Mouse (Mus musculus) kidney, adult 2 months (tissue): Measurements from ENCODE around the gene Ppy. TPM values are rescaled to one million over a fixed set of nuclear protein-coding genes. Genes with fewer than 3 reads are reported as not detected.

ENCODE experiments used
- DNase-seq: peaks from one replicate; pipeline ENCODE4 v3.0.0; 2021
- H3K27ac ChIP-seq: fragments of 200-500 bp; 2 replicates; pipeline ENCODE4 v1.5.1; 2012; ENCODE audit warnings: low read depth, low read length, control low read depth, inconsistent platforms; ENCODE audit not compliant: insufficient read depth
- H3K27me3 ChIP-seq: fragments of 200-500 bp; replicated peaks from 2 replicates; pipeline ENCODE4 v1.6.1; 2012; ENCODE audit warnings: mild to moderate bottlenecking, moderate library complexity, low read length, inconsistent platforms; ENCODE audit not compliant: control insufficient read depth, insufficient read depth
- H3K36me3 ChIP-seq: fragments of 200-500 bp; 2 replicates; pipeline ENCODE4 v1.6.1; 2012; ENCODE audit warnings: mild to moderate bottlenecking, moderate library complexity, low read length, inconsistent platforms; ENCODE audit not compliant: control insufficient read depth, insufficient read depth
- H3K4me1 ChIP-seq: fragments of 200-500 bp; 2 replicates; pipeline ENCODE4 v1.6.1; 2011; ENCODE audit warnings: low read length; ENCODE audit not compliant: control insufficient read depth, insufficient read depth
- H3K4me3 ChIP-seq: fragments of 200-500 bp; 2 replicates; pipeline ENCODE4 v1.5.1; 2011; ENCODE audit warnings: mild to moderate bottlenecking, low read depth, low read length, control low read depth; ENCODE audit not compliant: insufficient read depth
- CTCF ChIP-seq: fragments of 200-500 bp; conservative IDR thresholded peaks from 2 replicates; pipeline ENCODE4 v1.5.1; 2011; ENCODE audit warnings: low read depth, mild to moderate bottlenecking, control low read depth, low read length, moderate library complexity, mixed read lengths; ENCODE audit not compliant: insufficient read depth, insufficient read length
- POLR2A ChIP-seq: fragments of 200-500 bp; IDR thresholded peaks from one replicate; pipeline ENCODE4 v1.6.1; 2011; ENCODE audit warnings: low read depth, low read length, control low read depth
- WGBS: fragments of 180-500 bp; shearing (Covaris S2); methylation state at CpG from one replicate; pipeline ENCODE4 v1.1.7; 2018; 5-methylcytosine and 5-hydroxymethylcytosine counted together
- polyA plus RNA-seq: library from polyadenylated mRNA; depleted of rRNA; stranded (reverse); fragments of >200 nt; gene quantifications from 2 replicates; pipeline ENCODE4 v1.2.3, GENCODE M21; 2012

Ppy gene
- polyA plus RNA-seq, 1 experiment: not detected

GRCm38 (mm10) chr11:102140508-102140907 is 39.4 kb upstream of the Ppy start:
- H3K36me3 ChIP-seq: no peaks in the 10 kb centered on the region
- DNase-seq: peak; percentile 69
- TF ChIP-seq POLR2A: no peak
- TF ChIP-seq CTCF: peak; percentile 36
- no peak overlapping the region for H3K4me3 ChIP-seq
- no peak overlapping the region for H3K27ac ChIP-seq
- no peaks in the 10 kb centered on the region; the same call in 1 of the 2 replicates for H3K27me3 ChIP-seq
- H3K4me1 ChIP-seq: no peaks in the 10 kb centered on the region
- WGBS: 2% methylated on average over 5 of the region's 5 CpGs

GRCm38 (mm10) chr11:102138447-102138740 is 37.3 kb upstream of the Ppy start:
- no peak overlapping the region for H3K4me3 ChIP-seq

GRCm38 (mm10) chr11:102137625-102138446 is 36.7 kb upstream of the Ppy start:
- 49% methylated on average over 13 of the region's 13 CpGs for whole genome bisulfite sequencing
- TF ChIP-seq CTCF: no peak
- no peak for TF ChIP-seq POLR2A
- Histone ChIP-seq H3K4me3 (no peak overlapping the region), H3K27ac (no peak overlapping the region), H3K27me3 (no peaks in the 10 kb centered on the region), H3K36me3 (no peaks in the 10 kb centered on the region), H3K4me1 (no peaks in the 10 kb centered on the region)
- no peak for DNase-seq

More at GRCm38 (mm10) chr11:102138447-102138740, 37.3 kb upstream of the Ppy start:
- DNase-seq: peak; percentile 65
- no peak for TF ChIP-seq POLR2A
- peak; percentile 91 for TF ChIP-seq CTCF
- Histone ChIP-seq H3K36me3 (no peaks in the 10 kb centered on the region), H3K4me1 (no peaks in the 10 kb centered on the region), H3K27ac (no peak overlapping the region), H3K27me3 (no peaks in the 10 kb centered on the region)
- 1% methylated on average over 18 of the region's 18 CpGs for WGBS

- WGBS: 21% methylated on average over 4 of the region's 4 CpGs
- Histone ChIP-seq H3K27ac (no peak overlapping the region), H3K4me3 (no peak overlapping the region), H3K4me1 (no peaks in the 10 kb centered on the region), H3K27me3 (no peaks in the 10 kb centered on the region), H3K36me3 (no peaks in the 10 kb centered on the region)
- TF ChIP-seq CTCF (no peak), POLR2A (no peak)
- no peak for DNase-seq
Observed at GRCm38 (mm10) chr11:102134516-102134915, 33.4 kb upstream of the Ppy start.

DNA sequence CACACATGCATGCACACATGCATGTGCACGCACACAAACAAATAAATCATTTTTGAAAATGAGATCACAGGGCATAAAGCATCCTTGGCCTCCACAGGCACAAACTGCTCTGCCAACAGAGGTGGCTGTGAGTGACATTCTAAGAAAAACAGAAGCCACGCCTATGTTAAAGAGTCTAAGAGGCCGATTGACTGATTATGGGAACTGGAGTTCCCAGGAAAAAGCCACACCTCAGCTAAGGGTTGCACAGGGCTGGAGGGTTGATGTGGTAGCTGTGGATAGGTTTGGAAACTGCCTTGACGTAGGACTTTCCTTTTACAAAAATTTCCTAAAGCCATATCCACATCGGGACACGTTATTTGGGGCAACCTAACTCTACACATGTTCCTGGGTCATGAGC is 16.3 kb upstream of the Ppy start:
- Histone ChIP-seq H3K4me3 (no peak overlapping the region), H3K36me3 (no peaks in the 10 kb centered on the region), H3K27ac (no peak overlapping the region), H3K4me1 (no peaks in the 10 kb centered on the region), H3K27me3 (no peaks in the 10 kb centered on the region)
- no peak for DNase-seq
- 76% methylated on average over 6 of the region's 6 CpGs for WGBS
- TF ChIP-seq CTCF: no peak
- TF ChIP-seq POLR2A: no peak

- H3K36me3 ChIP-seq: no peaks in the 10 kb centered on the region
- H3K4me1 ChIP-seq: no peaks in the 10 kb centered on the region
- DNase-seq: no peak
- no peak overlapping the region for H3K27ac ChIP-seq
- no peak overlapping the region for H3K4me3 ChIP-seq
- 80% methylated on average over 8 of the region's 8 CpGs for WGBS
- H3K27me3 ChIP-seq: no peaks in the 10 kb centered on the region
- TF ChIP-seq CTCF: no peak
- no peak for TF ChIP-seq POLR2A
Observed at GRCm38 (mm10) chr11:102116241-102116640, 15.1 kb upstream of the Ppy start.

GRCm38 (mm10) chr11:102111576-102111975 is 10.5 kb upstream of the Ppy start:
- WGBS: 83% methylated on average over 5 of the region's 5 CpGs

More at GRCm38 (mm10) chr11:102111576-102111975, 10.5 kb upstream of the Ppy start:
- TF ChIP-seq CTCF: no peak
- no peak overlapping the region for H3K27ac ChIP-seq
- no peak overlapping the region for H3K4me3 ChIP-seq
- no peaks in the 10 kb centered on the region for H3K36me3 ChIP-seq
- H3K27me3 ChIP-seq: no peaks in the 10 kb centered on the region
- H3K4me1 ChIP-seq: no peaks in the 10 kb centered on the region
- no peak for DNase-seq
